Mouse (Mus musculus): Measurements from ENCODE around the gene Il34.
"Not testable (repeated sequence)": the region's sequence is repeated elsewhere in the genome, so short reads cannot be mapped to it uniquely, and the experiment has no call there.

Gene Il34

DNA sequence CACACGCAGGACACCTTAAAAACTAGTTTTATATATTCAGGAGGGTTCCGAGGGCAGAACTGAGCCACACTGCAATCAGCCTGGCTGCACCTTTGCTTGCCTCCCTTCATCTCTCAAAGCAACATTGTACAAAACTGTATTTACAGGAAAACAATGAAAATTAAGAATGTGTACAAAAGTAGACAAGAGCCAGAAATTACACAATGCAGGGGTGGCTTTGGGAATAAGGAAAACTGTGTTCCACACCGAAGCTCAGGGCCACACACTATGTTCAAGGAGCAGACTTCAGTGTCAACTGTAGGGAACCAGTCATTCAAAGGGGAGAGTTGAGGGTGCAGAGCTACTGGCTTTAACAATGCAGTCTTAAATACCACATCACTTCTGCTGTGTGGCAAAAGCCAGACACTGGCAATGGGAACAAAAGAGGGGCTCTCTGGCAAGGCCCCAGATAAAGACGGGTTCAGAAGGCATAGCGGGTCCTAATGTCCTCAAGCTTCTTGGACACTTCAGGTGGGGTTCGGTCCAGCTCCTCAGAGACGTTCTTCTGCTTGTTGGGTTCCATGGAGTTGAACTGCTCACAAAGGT lies 4.8 kb upstream of the Il34 start:
- no peak for DNase-seq (ENCODE audit: low spot score)

DNA sequence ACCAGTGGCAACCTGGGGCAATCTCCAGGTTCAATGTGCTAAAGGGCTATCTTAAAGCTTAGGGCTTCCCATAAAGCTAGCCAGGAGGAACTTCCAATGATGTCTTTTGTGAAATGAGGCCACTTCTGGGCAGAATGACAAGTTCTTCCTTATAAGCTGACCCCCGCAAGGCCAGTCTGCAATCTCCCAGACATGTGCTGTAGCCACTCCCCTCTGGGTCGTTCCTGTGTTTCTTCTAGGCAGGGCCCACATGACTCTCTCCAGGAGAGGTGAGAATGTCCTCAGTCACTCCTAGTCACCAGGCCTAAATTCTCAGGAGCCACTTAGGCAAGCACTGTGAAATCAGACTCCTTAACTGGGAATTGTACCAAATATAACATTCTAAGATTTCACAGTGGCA lies 4.1 kb upstream of the Il34 start:
- DNase-seq (ENCODE audit: low spot score), result no peak

- DNase-seq (ENCODE audit: low spot score), result peak; percentile 39
Measured at GRCm38 (mm10) chr8:110808495-110809472, 3.1 kb upstream of the Il34 start.

DNA sequence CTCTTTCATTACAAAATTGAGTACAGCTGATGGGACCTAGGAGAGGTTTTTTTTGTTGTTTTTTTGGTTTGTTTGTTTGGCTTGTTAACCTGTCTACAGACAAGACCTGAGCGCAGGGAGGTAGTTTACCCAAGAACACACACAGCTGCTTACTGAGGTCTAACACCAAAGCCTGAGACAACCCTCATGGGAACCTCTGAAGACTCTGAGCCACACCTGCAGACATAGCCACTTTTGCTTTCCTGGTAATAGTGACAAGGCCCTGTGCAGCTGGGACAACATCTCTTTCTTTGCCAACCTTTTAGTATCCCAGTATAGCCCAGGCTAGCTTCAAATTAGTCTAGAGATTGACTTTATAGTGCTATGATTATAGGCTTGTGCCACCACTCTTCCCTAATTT lies 422 bp upstream of the Il34 start:
- DNase-seq (ENCODE audit: low spot score), result no peak

- no peak for DNase-seq (ENCODE audit: low spot score)
Measured at GRCm38 (mm10) chr8:110804825-110805514, 754 bp downstream of the Il34 start.

DNA sequence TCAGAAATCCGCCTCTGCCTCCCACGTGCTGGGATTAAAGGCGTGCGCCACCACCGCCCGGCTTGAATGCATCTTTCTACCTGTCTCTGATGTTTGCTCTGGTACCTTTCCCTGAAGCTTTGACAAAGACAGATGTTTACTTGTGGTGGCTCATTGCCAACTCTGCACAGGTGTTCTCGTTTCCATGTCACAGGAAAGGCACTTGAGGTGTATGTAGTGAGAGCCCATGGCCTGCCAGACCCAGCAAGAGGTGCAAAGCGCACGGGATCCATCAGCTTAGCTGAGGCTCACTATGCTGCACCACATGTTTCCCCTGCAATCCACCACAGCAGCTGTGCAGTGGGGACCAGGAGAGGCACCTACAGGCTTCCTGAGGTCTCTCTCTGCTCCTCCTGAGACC lies 1.9 kb downstream of the Il34 start:
- DNase-seq (ENCODE audit: low spot score), result no peak

DNA sequence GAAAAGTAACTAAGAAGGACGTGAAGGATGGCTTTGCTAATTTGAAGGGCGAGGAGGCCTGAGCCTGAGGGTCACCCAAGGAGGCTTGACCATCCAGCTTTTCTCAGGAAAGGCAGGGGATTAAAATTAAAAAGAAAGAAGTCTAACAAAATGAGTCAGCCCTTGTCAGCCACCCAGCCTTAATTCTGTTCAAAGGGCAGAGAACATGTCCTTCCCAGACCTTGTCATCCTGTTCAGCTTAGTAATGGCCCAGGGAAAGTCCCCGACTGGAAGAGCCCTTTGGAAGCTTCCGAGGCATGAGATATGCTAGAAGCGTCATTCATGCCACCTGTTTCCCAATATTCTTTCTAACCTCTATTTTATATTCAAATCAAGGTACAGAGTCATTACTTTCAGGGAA lies 2.7 kb downstream of the Il34 start:
- no peak for DNase-seq (ENCODE audit: low spot score)

GRCm38 (mm10) chr8:110797086-110797485 lies 8.6 kb downstream of the Il34 start:
- DNase-seq (ENCODE audit: low spot score), result no peak

DNA sequence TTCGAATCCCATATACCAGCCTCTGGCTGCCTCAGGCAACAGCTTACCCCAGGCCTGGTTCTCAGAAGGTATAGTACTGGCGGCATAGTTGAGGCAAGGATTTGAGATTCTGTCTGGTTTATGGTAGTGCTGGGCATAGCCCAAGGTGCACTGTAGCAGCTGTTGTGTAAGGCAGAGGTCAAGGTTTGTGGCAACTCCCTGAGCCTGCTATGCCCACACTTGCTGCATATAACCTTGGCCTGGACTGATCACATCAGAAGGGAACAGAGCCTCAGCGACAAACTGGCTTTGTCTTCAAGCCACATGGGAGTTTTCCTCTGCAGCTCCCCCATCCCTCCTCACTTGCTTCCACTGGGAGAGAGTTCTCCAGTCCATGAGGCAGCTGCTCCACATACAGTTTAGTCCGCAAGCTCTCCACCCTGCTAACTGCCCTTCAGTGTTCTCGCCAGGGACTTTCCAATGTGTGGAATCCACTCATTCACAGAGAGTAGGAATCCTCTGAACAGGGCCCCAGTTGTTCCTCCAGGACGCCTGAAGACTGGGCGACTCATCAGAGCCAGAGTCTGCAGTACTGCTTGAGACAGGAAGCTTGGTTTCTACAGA lies 11.3 kb downstream of the Il34 start:
- DNase-seq (ENCODE audit: low spot score), result peak; percentile 34

- DNase-seq (ENCODE audit: low spot score), result no peak
Measured at GRCm38 (mm10) chr8:110793936-110794335, 11.8 kb downstream of the Il34 start.

DNA sequence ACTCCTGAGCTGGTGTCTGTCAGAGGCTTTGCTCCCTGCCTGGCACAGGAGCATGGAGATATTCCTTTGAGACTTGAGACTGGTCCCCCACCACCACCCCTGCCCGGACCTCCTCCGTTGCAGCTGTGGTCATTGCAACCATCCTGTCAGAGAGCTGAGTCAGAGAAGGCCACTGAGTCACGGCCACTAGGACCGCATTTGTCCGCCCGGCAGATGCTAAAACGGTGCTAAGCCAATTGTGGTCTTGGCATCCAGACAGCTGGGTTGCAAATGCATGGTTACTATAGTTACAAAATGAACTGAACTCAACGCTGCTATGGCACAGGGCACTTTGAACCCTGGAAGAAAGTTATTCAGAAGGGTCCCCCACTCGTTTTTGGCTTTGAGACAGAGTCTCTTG lies 12.2 kb downstream of the Il34 start:
- DNase-seq (ENCODE audit: low spot score), result no peak

DNA sequence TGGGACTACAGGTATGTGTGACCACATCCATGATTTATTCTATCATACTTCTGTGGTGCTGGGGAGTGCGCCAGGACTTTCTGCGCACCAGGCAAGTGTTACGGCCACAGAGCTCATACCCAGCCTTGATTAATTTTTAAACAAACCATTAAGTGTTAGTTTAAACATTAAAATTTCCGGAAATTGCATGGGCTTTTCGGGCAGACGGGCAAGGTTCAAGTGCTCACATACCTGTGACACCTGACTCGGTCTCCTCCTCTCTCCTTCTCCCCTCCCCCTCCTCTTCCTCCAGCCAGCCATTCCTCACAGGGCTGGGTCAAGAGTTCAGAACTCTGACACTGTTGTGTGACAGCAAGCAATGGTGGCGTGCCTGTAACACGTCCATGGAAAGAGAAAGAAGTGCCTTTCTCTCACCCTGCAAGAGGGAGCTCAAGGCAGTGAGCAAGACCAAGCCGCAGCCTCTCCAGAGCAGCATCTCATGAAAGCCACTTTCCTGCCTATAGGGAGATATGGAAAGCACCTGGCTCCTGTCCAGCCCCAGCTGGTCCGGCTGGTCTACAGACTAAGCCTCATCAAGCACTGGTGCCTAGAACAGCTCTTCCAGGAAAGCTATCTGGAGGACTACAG lies 13.0 kb downstream of the Il34 start:
- DNase-seq (ENCODE audit: low spot score), result no peak

DNA sequence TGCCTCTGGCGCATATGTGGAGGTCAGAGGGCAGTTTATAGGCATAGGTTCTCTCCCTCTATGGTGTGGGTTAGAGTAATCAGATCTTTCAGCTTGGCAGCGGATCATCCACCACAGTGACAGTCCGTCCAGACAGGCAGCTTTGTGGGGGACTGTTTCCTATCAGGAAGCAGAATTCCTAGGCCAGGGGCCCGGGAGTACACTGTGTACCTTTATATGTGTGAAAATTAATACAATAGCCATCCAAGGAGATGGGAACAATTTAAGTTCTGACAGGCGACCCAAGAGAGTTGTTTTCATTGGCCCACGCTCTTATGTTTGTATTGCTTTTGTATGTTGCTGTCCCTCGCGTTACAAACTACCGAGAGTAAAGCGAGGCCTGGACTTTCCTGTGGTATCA lies 14.6 kb downstream of the Il34 start:
- no peak for DNase-seq (ENCODE audit: low spot score)

- DNase-seq (ENCODE audit: low spot score), result no peak
Measured at GRCm38 (mm10) chr8:110790270-110790669, 15.5 kb downstream of the Il34 start.

GRCm38 (mm10) chr8:110789571-110789970 lies 16.2 kb downstream of the Il34 start:
- no peak for DNase-seq (ENCODE audit: low spot score)

DNA sequence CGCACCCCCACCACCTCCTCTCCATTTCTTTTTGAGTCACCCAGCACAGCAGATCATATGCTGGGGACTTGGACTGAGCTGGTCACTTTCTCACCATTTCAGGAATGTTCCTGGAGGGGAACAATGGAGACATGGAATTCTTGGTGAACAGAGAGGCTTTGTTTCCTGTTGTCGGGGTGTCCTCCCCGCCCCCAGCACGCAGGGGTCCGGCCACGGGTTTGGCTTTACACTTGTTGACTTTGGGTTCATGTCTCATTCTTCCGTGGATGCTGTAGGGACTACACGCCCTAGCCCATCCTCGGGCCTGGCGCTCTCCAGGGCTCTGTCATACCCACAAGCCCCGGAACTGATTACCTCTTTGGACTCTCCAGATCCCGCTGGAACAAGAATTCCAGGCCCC lies 16.7 kb downstream of the Il34 start:
- DNase-seq (ENCODE audit: low spot score), result no peak

- DNase-seq (ENCODE audit: low spot score), result no peak
Measured at GRCm38 (mm10) chr8:110787411-110787954, 18.2 kb downstream of the Il34 start.

DNA sequence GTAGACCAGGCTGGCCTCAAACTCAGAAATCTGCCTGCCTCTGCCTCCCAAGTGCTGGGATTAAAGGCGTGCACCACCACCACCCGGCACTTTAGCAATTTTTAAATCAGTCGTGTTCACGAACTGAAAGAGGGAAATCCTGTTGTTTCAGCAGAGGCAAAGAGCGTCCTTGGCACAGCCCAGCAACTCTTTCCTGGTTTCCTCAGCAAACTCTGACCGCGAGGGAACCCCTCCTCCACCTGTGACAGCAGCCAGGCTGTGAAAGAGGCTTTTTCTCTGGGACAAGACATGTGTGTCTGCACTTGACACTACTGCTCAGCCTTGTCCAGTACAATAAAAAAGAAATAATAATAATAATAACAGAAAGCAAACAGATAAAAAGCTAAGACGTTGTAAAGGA lies 18.8 kb downstream of the Il34 start:
- no peak for DNase-seq (ENCODE audit: low spot score)

GRCm38 (mm10) chr8:110786501-110786900 lies 19.2 kb downstream of the Il34 start:
- not testable (repeated sequence) for DNase-seq (ENCODE audit: low spot score)

DNA sequence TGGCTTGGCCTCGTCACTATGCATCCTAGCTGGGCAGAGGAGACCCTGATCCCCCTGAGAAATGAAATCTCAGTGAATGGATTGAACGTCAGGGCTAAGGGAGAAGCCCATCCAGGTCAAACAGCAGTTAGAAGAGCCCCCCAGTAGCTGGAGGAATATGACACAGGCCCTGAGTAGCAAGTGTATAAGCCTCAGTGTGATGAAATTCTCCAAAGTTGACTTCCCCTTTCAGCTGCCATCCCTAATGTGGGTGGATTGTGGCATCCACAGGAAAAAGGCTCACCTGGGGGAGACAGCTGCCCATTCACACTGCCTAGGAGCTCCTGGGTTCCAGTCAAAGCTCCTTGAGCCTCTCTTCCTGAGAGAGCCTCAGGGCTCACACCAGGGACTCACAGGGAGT lies 20.4 kb downstream of the Il34 start:
- DNase-seq (ENCODE audit: low spot score), result no peak

- DNase-seq (ENCODE audit: low spot score), result no peak
Measured at GRCm38 (mm10) chr8:110779924-110780718, 25.6 kb downstream of the Il34 start.
